Mouse (Mus musculus) erythroblast, embryonic 14.5 days (primary cell): Measurements from ENCODE around the gene Gabarapl2.

ENCODE experiments used
- GATA1 ChIP-seq: IDR thresholded peaks from 2 replicates; pipeline ENCODE4 v1.6.1; 2012; ENCODE audit warnings: low read length, inconsistent platforms, mixed read lengths
- TAL1 ChIP-seq: IDR thresholded peaks from 3 replicates; pipeline ENCODE4 v1.6.1; 2012; ENCODE audit warnings: low read length, inconsistent platforms, mixed read lengths

GRCm38 (mm10) chr8:111951317-111951716 lies 10.8 kb downstream of the Gabarapl2 start:
- TF ChIP-seq TAL1 (no peak), GATA1 (no peak)
